Mouse (Mus musculus): Measurements from ENCODE around the gene Elf1. TPM values are rescaled to one million over a fixed set of nuclear protein-coding genes. Genes with fewer than 3 reads are reported as not detected.

Elf1 gene
- polyA plus RNA-seq, 1 experiment from 2014 or later: 20.2 TPM

DNA sequence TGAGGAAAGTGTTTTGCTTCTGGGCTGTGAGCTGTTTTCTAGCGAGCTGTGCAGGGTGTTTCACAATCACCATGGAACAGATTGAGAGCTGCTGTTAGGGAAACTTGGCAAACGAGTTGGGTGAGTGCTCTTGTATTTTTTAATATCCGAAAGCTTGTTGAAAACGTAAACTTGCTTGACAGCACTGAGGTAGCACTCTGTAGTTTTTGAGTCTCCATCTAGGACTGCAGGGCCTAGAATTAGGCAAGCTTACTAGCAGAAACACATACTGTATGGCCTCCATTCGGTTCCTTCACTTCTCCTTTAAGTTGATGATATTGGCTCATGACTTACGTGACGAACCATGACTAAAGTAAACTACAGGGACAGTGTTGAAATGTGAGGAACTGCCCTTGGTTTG, 68.3 kb downstream of the Elf1 start:
- Histone ChIP-seq H3K27me3 (ENCODE audit: insufficient read depth, low read length) (no peaks in the 10 kb centered on the region), H3K4me2 (peak overlapping the region; percentile 23; the same call in 1 of the 2 replicates), H3K27ac (ENCODE audit: low read depth) (peak overlapping the region; percentile 21; the same call in 1 of the 2 replicates), H3K4me3 (ENCODE audit: low read depth, low read length) (no peak overlapping the region), H3K9me3 (ENCODE audit: low read depth, low read length) (no peaks in the 10 kb centered on the region; the same call in 1 of the 2 replicates), H3K4me1 (ENCODE audit: insufficient read depth) (no peaks in the 10 kb centered on the region), H3K9ac (no peak overlapping the region), H3K36me3 (ENCODE audit: insufficient read depth) (no peaks in the 10 kb centered on the region)
- 27% methylated on average over 7 of the region's 7 CpGs for WGBS
- ATAC-seq (ENCODE audit: insufficient read depth) (peak; percentile 87), DNase-seq (peak; percentile 90)
- TF ChIP-seq CTCF (IDR thresholded peaks at IDR 0.05; ENCODE audit: low read depth): no peak

GRCm38 (mm10) chr14:79551929-79552328, 70.9 kb downstream of the Elf1 start:
- WGBS: 93% methylated on average over 2 of the region's 2 CpGs

DNA sequence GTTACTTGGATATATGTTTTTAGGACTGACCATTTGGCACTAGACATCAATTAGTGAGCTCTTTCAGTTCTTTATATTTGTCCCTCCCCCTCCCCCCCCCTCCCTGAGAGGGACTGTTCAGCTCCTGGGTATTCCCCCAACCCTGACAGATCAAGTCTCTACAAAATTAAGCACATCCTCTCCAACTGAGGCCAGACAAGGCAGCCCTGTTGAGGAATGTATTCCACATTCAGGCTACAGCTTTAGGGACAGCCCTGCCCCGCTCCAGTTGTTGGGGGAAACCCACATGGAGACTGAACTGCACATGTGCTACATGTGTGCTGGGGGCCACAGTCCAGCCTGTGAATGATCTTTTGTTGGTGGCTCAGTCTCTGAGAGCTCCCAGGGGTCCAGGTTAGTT, 71.9 kb downstream of the Elf1 start:
- no peak overlapping the region for H3K27ac ChIP-seq (ENCODE audit: low read depth)
- H3K27me3 ChIP-seq (ENCODE audit: insufficient read depth, low read length): no peaks in the 10 kb centered on the region
- no peak overlapping the region for H3K4me3 ChIP-seq (ENCODE audit: low read depth, low read length)
- no peak overlapping the region for H3K9ac ChIP-seq
- no peak for TF ChIP-seq CTCF (IDR thresholded peaks at IDR 0.05; ENCODE audit: low read depth)
- H3K4me2 ChIP-seq: no peak overlapping the region
- no peaks in the 10 kb centered on the region for H3K36me3 ChIP-seq (ENCODE audit: insufficient read depth)
- 88% methylated on average over 1 of the region's 1 CpGs for WGBS
- H3K4me1 ChIP-seq (ENCODE audit: insufficient read depth): no peaks in the 10 kb centered on the region
- no peaks in the 10 kb centered on the region; the same call in 1 of the 2 replicates for H3K9me3 ChIP-seq (ENCODE audit: low read depth, low read length)
- DNase-seq (no peak), ATAC-seq (ENCODE audit: insufficient read depth) (no peak)

More at GRCm38 (mm10) chr14:79551929-79552328, 70.9 kb downstream of the Elf1 start:
- no peak overlapping the region for H3K27ac ChIP-seq (ENCODE audit: low read depth)
- no peak overlapping the region for H3K9ac ChIP-seq
- no peak overlapping the region for H3K4me3 ChIP-seq (ENCODE audit: low read depth, low read length)
- H3K4me1 ChIP-seq (ENCODE audit: insufficient read depth): no peaks in the 10 kb centered on the region
- no peaks in the 10 kb centered on the region for H3K36me3 ChIP-seq (ENCODE audit: insufficient read depth)
- TF ChIP-seq CTCF (IDR thresholded peaks at IDR 0.05; ENCODE audit: low read depth): no peak
- no peaks in the 10 kb centered on the region for H3K27me3 ChIP-seq (ENCODE audit: insufficient read depth, low read length)
- no peak overlapping the region for H3K4me2 ChIP-seq
- ATAC-seq (ENCODE audit: insufficient read depth) (no peak), DNase-seq (no peak)
- no peaks in the 10 kb centered on the region; the same call in 1 of the 2 replicates for H3K9me3 ChIP-seq (ENCODE audit: low read depth, low read length)

DNA sequence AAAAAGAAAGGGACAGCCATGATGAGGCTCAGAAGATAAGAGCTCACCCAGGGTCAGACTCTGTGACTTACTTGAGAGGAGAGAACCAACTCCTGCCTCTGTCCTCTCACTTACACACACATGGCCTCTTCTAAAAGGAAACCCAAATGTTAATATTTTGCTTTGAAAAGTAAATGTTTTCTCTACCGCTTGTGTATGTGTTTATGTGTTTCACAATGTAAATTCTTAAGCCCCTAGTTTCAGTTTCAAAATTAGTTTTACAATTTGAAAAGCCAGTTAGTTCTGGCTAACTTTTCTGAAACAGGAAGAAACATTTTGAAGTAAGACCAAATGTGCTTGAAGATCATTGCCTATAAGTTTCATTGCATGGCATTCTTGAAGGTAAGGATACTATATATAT, 76.8 kb downstream of the Elf1 start:
- no peak overlapping the region; the same call in 1 of the 2 replicates for H3K9ac ChIP-seq
- peaks cover 9% of the 10 kb centered on the region for H3K36me3 ChIP-seq (ENCODE audit: insufficient read depth)
- H3K9me3 ChIP-seq (ENCODE audit: low read depth, low read length): no peaks in the 10 kb centered on the region; the same call in 1 of the 2 replicates
- H3K27ac ChIP-seq (ENCODE audit: low read depth): 0 out of 2 replicates have a peak overlapping the region, but pooled peaks have one; percentile 38
- TF ChIP-seq CTCF (IDR thresholded peaks at IDR 0.05; ENCODE audit: low read depth): no peak
- H3K4me3 ChIP-seq (ENCODE audit: low read depth, low read length): no peak overlapping the region
- H3K4me1 ChIP-seq (ENCODE audit: insufficient read depth): no peaks in the 10 kb centered on the region
- ATAC-seq (ENCODE audit: insufficient read depth) (no peak), DNase-seq (no peak)
- H3K27me3 ChIP-seq (ENCODE audit: insufficient read depth, low read length): no peaks in the 10 kb centered on the region
- WGBS: 63% methylated on average over 1 of the region's 1 CpGs
- no peak overlapping the region for H3K4me2 ChIP-seq

- 14% methylated on average over 5 of the region's 5 CpGs for WGBS
These were observed 81.8 kb downstream of the Elf1 start for GRCm38 (mm10) chr14:79562745-79563144.

GRCm38 (mm10) chr14:79564784-79565183, 83.8 kb downstream of the Elf1 start:
- no peak overlapping the region for H3K27ac ChIP-seq (ENCODE audit: low read depth)
- no peaks in the 10 kb centered on the region for H3K27me3 ChIP-seq (ENCODE audit: insufficient read depth, low read length)
- no peak overlapping the region for H3K9ac ChIP-seq
- no peak overlapping the region for H3K4me3 ChIP-seq (ENCODE audit: low read depth, low read length)
- ATAC-seq (ENCODE audit: insufficient read depth): no peak
- peak; percentile 11 for DNase-seq
- no peak overlapping the region for H3K4me2 ChIP-seq
- H3K9me3 ChIP-seq (ENCODE audit: low read depth, low read length): no peaks in the 10 kb centered on the region
- 67% methylated on average over 6 of the region's 6 CpGs for WGBS
- H3K4me1 ChIP-seq (ENCODE audit: insufficient read depth): no peaks in the 10 kb centered on the region
- peak; percentile 42; the same call in 1 of the 2 replicates for TF ChIP-seq CTCF (IDR thresholded peaks at IDR 0.05; ENCODE audit: low read depth)
- H3K36me3 ChIP-seq (ENCODE audit: insufficient read depth): peaks cover 36% of the 10 kb centered on the region

More at GRCm38 (mm10) chr14:79562745-79563144, 81.8 kb downstream of the Elf1 start:
- DNase-seq (peak; percentile 78), ATAC-seq (ENCODE audit: insufficient read depth) (peak; percentile 54; the same call in 1 of the 2 replicates)
- no peaks in the 10 kb centered on the region for H3K27me3 ChIP-seq (ENCODE audit: insufficient read depth, low read length)
- peaks cover 27% of the 10 kb centered on the region for H3K36me3 ChIP-seq (ENCODE audit: insufficient read depth)
- no peak overlapping the region for H3K27ac ChIP-seq (ENCODE audit: low read depth)
- TF ChIP-seq CTCF (IDR thresholded peaks at IDR 0.05; ENCODE audit: low read depth): peak; percentile 86
- no peaks in the 10 kb centered on the region for H3K9me3 ChIP-seq (ENCODE audit: low read depth, low read length)
- no peak overlapping the region for H3K9ac ChIP-seq
- no peak overlapping the region for H3K4me2 ChIP-seq
- no peaks in the 10 kb centered on the region for H3K4me1 ChIP-seq (ENCODE audit: insufficient read depth)
- H3K4me3 ChIP-seq (ENCODE audit: low read depth, low read length): no peak overlapping the region

DNA sequence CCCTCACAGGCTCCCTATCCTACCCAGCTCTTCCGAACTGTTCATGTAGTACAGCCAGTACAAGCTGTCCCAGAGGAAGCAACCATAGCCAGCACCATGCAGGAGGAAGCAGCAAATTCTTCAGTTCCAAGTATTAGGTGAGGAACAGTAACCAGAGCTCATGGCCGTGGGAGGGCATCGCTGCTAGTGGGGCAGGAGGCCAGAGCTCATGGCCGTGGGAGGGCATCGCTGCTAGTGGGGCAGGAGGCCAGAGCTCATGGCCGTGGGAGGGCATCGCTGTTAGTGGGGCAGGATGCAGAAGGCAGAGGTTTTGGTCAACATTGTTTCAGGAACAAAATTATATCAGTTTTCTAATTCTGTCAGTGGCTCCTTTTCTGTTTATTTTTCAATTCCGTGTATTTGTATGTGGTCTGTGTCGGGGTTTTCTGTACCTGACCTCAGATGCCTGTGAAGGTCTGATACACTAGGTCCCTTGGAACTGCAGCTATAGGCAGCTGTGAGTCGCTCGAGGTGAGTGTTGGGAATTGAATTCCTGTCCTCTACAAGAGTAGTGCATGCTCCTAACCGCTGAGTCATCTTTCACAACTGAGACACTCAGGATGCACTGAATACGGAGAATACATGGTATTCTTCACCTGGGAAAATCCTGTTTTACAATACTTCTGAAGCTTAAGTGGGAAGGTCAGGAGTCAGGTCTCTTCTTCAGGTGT, 92.6 kb downstream of the Elf1 start:
- DNase-seq: no peak

More for the DNA sequence above, 92.6 kb downstream of the Elf1 start:
- no peaks in the 10 kb centered on the region for H3K27me3 ChIP-seq (ENCODE audit: insufficient read depth, low read length)
- ATAC-seq (ENCODE audit: insufficient read depth): no peak
- no peak overlapping the region for H3K4me3 ChIP-seq (ENCODE audit: low read depth, low read length)
- H3K4me1 ChIP-seq (ENCODE audit: insufficient read depth): no peaks in the 10 kb centered on the region
- no peaks in the 10 kb centered on the region for H3K9me3 ChIP-seq (ENCODE audit: low read depth, low read length)
- peaks cover 21% of the 10 kb centered on the region for H3K36me3 ChIP-seq (ENCODE audit: insufficient read depth)
- no peak overlapping the region for H3K4me2 ChIP-seq
- 87% methylated on average over 13 of the region's 13 CpGs for WGBS
- no peak overlapping the region for H3K27ac ChIP-seq (ENCODE audit: low read depth)
- H3K9ac ChIP-seq: no peak overlapping the region
- TF ChIP-seq CTCF (IDR thresholded peaks at IDR 0.05; ENCODE audit: low read depth): no peak
